Mouse (Mus musculus): ENCODE measurements around the gene Ifna12.

DNA sequence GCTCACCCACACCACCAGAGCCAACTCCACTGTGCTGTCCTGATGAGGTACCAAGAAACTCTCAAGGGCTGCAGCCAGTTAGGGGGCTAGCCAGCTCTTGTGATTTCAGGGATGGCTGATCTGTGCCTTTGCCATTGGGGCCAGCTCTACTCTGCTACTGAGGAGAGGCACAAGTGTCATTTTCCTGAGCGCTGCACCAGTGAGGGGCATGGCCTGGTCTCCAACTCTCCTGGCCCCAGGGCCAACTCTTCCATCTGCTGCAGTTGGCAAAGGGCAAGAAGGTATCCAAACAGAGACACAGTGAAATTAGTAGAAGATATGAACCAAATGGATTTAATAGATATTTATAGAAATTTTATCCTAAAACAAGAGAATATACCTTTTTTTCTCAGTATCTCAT is 41.4 kb downstream of the Ifna12 start:
- no peak for TF ChIP-seq CTCF (IDR thresholded peaks at IDR 0.05; ENCODE audit: control insufficient read depth, insufficient read depth, insufficient read length)
- no peak for TF ChIP-seq USF1 (IDR thresholded peaks at IDR 0.05; ENCODE audit: low read depth)
- no peak for TF ChIP-seq CEBPB (IDR thresholded peaks at IDR 0.05; ENCODE audit: low read depth)

Measured in C2C12 (cell line).